Mouse (Mus musculus) G1E (cell line): ENCODE results near the gene Kmt5b.

Experiments
- CTCF ChIP-seq: IDR thresholded peaks from 2 replicates; pipeline ENCODE4 v1.5.1; 2012; ENCODE audit warnings: low read depth, low read length, inconsistent platforms, mixed read lengths
- GATA1 ChIP-seq: IDR thresholded peaks from 2 replicates; pipeline ENCODE4 v1.6.1; 2012; ENCODE audit warnings: borderline replicate concordance, low read length, inconsistent platforms, mixed read lengths
- GATA2 ChIP-seq: IDR thresholded peaks from 2 replicates; pipeline ENCODE4 v1.6.1; 2012; ENCODE audit warnings: low read depth, low read length, inconsistent platforms, borderline replicate concordance

GRCm38 (mm10) chr19:3839686-3840085, 72.5 kb downstream of the Kmt5b start:
- TF ChIP-seq CTCF (no peak), GATA1 (no peak), GATA2 (no peak)
